ENCODE assay signal across 19 mouse cellular contexts in the genomic region with DNA sequence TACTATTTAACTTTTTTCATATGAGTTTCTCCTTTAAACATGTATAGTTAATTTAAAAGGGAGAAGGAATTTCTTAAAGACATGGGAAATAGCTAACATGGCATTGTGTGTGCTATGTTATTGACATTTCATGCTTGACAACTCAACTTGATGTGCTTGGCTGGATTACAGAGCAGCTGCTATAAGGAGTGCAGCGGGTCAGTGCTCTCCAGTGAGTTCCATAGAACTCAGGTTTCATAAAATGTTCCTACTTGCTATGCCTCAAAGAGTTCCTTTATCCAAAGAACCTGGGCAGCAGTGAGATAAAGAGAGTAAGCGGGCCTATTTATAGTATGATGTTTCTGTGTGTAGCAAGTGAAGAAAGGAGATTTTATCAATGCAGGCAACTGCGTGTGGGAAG. TPM values are rescaled to one million over a fixed set of nuclear protein-coding genes. Genes with fewer than 3 reads are reported as not detected.
DNase-seq lines count a peak whose midpoint lies in the region; ATAC-seq and TF ChIP-seq lines count a peak whose summit lies in the region.
"Had no signal": no experiment of that assay in that cellular context is flagged by ENCODE, and none has a peak within 500 bp of the region (broad histone marks: within the 10 kb centered on the region; RNA-seq: fewer than 3 reads in every experiment).

No protein-coding gene starts in this region.

- no peak overlapping the region for H3K4me2 ChIP-seq in kidney, embryonic 14.5 days (replicated peaks; ENCODE audit: low read depth, low read length)
- H3K4me2 ChIP-seq in kidney, embryonic 16.5 days (replicated peaks; ENCODE audit: low read depth, low read length): no peak overlapping the region
- no peak overlapping the region for H3K4me2 ChIP-seq in midbrain, postnatal 0 days (ENCODE audit: low read depth, low read length, poor library complexity, severe bottlenecking)
- no peak overlapping the region for H3K4me2 ChIP-seq in midbrain, embryonic 11.5 days
- H3K4me2 ChIP-seq: embryonic facial prominence, embryonic 13.5 days; forebrain, embryonic 13.5 days; forebrain, embryonic 15.5 days had no signal

- H3K4me1 ChIP-seq in kidney, embryonic 14.5 days (ENCODE audit: control insufficient read depth, insufficient read depth, low read length): no peaks in the 10 kb centered on the region
- H3K4me1 ChIP-seq in kidney, embryonic 16.5 days (ENCODE audit: insufficient read depth, low read length): peaks cover 13% of the 10 kb centered on the region
- H3K4me1 ChIP-seq in kidney, adult 2 months (ENCODE audit: control insufficient read depth, insufficient read depth, low read length): no peaks in the 10 kb centered on the region
- no peaks in the 10 kb centered on the region for H3K4me1 ChIP-seq in midbrain, postnatal 0 days (ENCODE audit: insufficient read depth, low read length)
- H3K4me1 ChIP-seq in midbrain, embryonic 11.5 days (ENCODE audit: control insufficient read depth, insufficient read depth, low read length): no peaks in the 10 kb centered on the region
- H3K4me1 ChIP-seq: embryonic facial prominence, embryonic 13.5 days; forebrain, embryonic 13.5 days had no signal

- no peak for TF ChIP-seq POLR2A in kidney, adult 2 months (IDR thresholded peaks at IDR 0.05; ENCODE audit: low read depth, low read length)
- no peak for TF ChIP-seq POLR2A in brain, embryonic 14.5 days (IDR thresholded peaks at IDR 0.05; ENCODE audit: borderline replicate concordance, extremely low read depth, insufficient read depth, insufficient read length, poor library complexity, severe bottlenecking)

- no peak overlapping the region for H3K27ac ChIP-seq in kidney, embryonic 14.5 days (ENCODE audit: low read depth, low read length)
- peak overlapping the region; percentile 54; the same call in 1 of the 2 replicates for H3K27ac ChIP-seq in kidney, embryonic 16.5 days (ENCODE audit: low read length)
- H3K27ac ChIP-seq in kidney, adult 2 months (ENCODE audit: insufficient read depth, low read depth, low read length): no peak overlapping the region
- no peak overlapping the region for H3K27ac ChIP-seq in midbrain, postnatal 0 days (ENCODE audit: low read depth, low read length)
- no peak overlapping the region for H3K27ac ChIP-seq in midbrain, embryonic 11.5 days (ENCODE audit: low read depth, low read length)
- H3K27ac ChIP-seq: embryonic facial prominence, embryonic 13.5 days; forebrain, embryonic 13.5 days; forebrain, embryonic 15.5 days had no signal

- H3K9ac ChIP-seq in kidney, embryonic 14.5 days (ENCODE audit: low read depth, low read length): no peak overlapping the region
- H3K9ac ChIP-seq in kidney, embryonic 16.5 days (replicated peaks; ENCODE audit: low read length): no peak overlapping the region
- no peak overlapping the region for H3K9ac ChIP-seq in midbrain, postnatal 0 days (replicated peaks; ENCODE audit: low read length, poor library complexity, severe bottlenecking)
- H3K9ac ChIP-seq in midbrain, embryonic 11.5 days (ENCODE audit: low read length): no peak overlapping the region
- H3K9ac ChIP-seq: embryonic facial prominence, embryonic 13.5 days; forebrain, embryonic 13.5 days; forebrain, embryonic 15.5 days; forebrain, postnatal 0 days had no signal

- H3K27me3 ChIP-seq in kidney, embryonic 14.5 days (ENCODE audit: control insufficient read depth, insufficient read depth, low read length): no peaks in the 10 kb centered on the region
- no peaks in the 10 kb centered on the region for H3K27me3 ChIP-seq in kidney, embryonic 16.5 days (ENCODE audit: insufficient read depth, low read length)
- no peaks in the 10 kb centered on the region for H3K27me3 ChIP-seq in kidney, adult 2 months (replicated peaks; ENCODE audit: control insufficient read depth, insufficient read depth, low read length)
- no peaks in the 10 kb centered on the region for H3K27me3 ChIP-seq in midbrain, postnatal 0 days (ENCODE audit: insufficient read depth, low read length)
- H3K27me3 ChIP-seq in midbrain, embryonic 11.5 days (ENCODE audit: control insufficient read depth, insufficient read depth, low read length): no peaks in the 10 kb centered on the region
- H3K27me3 ChIP-seq: embryonic facial prominence, embryonic 13.5 days; forebrain, embryonic 13.5 days; forebrain, embryonic 15.5 days had no signal

- H3K4me3 ChIP-seq in kidney, embryonic 14.5 days (ENCODE audit: low read length): no peak overlapping the region
- no peak overlapping the region for H3K4me3 ChIP-seq in kidney, embryonic 16.5 days (ENCODE audit: low read length)
- no peak overlapping the region for H3K4me3 ChIP-seq in kidney, adult 2 months (ENCODE audit: insufficient read depth, low read depth, low read length)
- H3K4me3 ChIP-seq in midbrain, postnatal 0 days (ENCODE audit: low read depth, low read length): no peak overlapping the region
- H3K4me3 ChIP-seq in midbrain, embryonic 11.5 days (ENCODE audit: low read depth, low read length): no peak overlapping the region
- H3K4me3 ChIP-seq: embryonic facial prominence, embryonic 13.5 days; forebrain, embryonic 13.5 days; forebrain, embryonic 15.5 days had no signal

- no peak for DNase-seq in kidney, adult 11 months
- DNase-seq in kidney, adult 2 months: no peak
- DNase-seq in midbrain, postnatal 0 days (ENCODE audit: low spot score): peak; percentile 6
- DNase-seq in midbrain, embryonic 11.5 days (ENCODE audit: low spot score, missing footprints): no peak
- DNase-seq in brain, embryonic 14.5 days (ENCODE audit: low read depth): peak; percentile 15
- no peak for DNase-seq in adrenal gland, postnatal 14 days
- DNase-seq: adrenal gland, adult 2 months; adrenal gland, postnatal 10 days; adrenal gland, postnatal 36 days; cerebellum, adult 11-12 months; cerebellum, adult 2 months; cerebellum, adult 9-10 months; cerebellum, postnatal 25 days; forebrain, postnatal 0 days had no signal

- TF ChIP-seq CTCF in kidney, adult 2 months (conservative IDR thresholded peaks at IDR 0.05; ENCODE audit: insufficient read depth, insufficient read length, low read depth, low read length): no peak
- TF ChIP-seq CTCF in midbrain, postnatal 0 days (IDR thresholded peaks at IDR 0.05): no peak
- TF ChIP-seq CTCF in brain, embryonic 14.5 days (IDR thresholded peaks at IDR 0.05; ENCODE audit: borderline replicate concordance, extremely low read depth, insufficient read depth, insufficient read length): no peak

- WGBS in kidney, embryonic 14.5 days: 42% methylated on average over 3 of the region's 3 CpGs
- WGBS in kidney, embryonic 16.5 days: 37% methylated on average over 3 of the region's 3 CpGs
- 62% methylated on average over 3 of the region's 3 CpGs for whole genome bisulfite sequencing in kidney, adult 2 months
- WGBS in midbrain, postnatal 0 days: 44% methylated on average over 3 of the region's 3 CpGs
- 60% methylated on average over 3 of the region's 3 CpGs for WGBS in midbrain, embryonic 11.5 days

- H3K36me3 ChIP-seq in kidney, embryonic 14.5 days (ENCODE audit: control insufficient read depth, insufficient read depth, low read length): no peaks in the 10 kb centered on the region
- no peaks in the 10 kb centered on the region for H3K36me3 ChIP-seq in kidney, embryonic 16.5 days (ENCODE audit: insufficient read depth, low read length)
- no peaks in the 10 kb centered on the region for H3K36me3 ChIP-seq in kidney, adult 2 months (ENCODE audit: control insufficient read depth, insufficient read depth, low read length)
- H3K36me3 ChIP-seq in midbrain, postnatal 0 days (ENCODE audit: insufficient read depth, low read length): no peaks in the 10 kb centered on the region
- H3K36me3 ChIP-seq in midbrain, embryonic 11.5 days (ENCODE audit: control insufficient read depth, insufficient read depth, low read length): no peaks in the 10 kb centered on the region
- H3K36me3 ChIP-seq: embryonic facial prominence, embryonic 13.5 days; forebrain, embryonic 15.5 days had no signal

- H3K9me3 ChIP-seq in kidney, embryonic 14.5 days (ENCODE audit: control insufficient read depth, low read length): no peaks in the 10 kb centered on the region
- H3K9me3 ChIP-seq in kidney, embryonic 16.5 days (ENCODE audit: low read length): no peaks in the 10 kb centered on the region
- H3K9me3 ChIP-seq in midbrain, postnatal 0 days (ENCODE audit: low read length): no peaks in the 10 kb centered on the region
- H3K9me3 ChIP-seq in midbrain, embryonic 11.5 days (ENCODE audit: control insufficient read depth, low read length): no peaks in the 10 kb centered on the region
- H3K9me3 ChIP-seq: embryonic facial prominence, embryonic 13.5 days; forebrain, embryonic 13.5 days; forebrain, embryonic 15.5 days had no signal

- peak; percentile 71; the same call in 1 of the 2 replicates for ATAC-seq in kidney, embryonic 14.5 days (ENCODE audit: low FRiP score, low TSS enrichment)
- ATAC-seq in kidney, embryonic 16.5 days (ENCODE audit: low FRiP score, low TSS enrichment): peak; percentile 67; the same call in 1 of the 2 replicates
- no peak for ATAC-seq in midbrain, postnatal 0 days (ENCODE audit: low FRiP score)
- ATAC-seq in midbrain, embryonic 11.5 days (ENCODE audit: low FRiP score): no peak
- ATAC-seq: forebrain, embryonic 13.5 days; forebrain, embryonic 15.5 days; forebrain, postnatal 0 days had no signal

RNA-seq across cellular contexts. Expression of gene Vwa8, which starts 50.4 kb away (rescaled TPM):
- 9.3 and 15.5 TPM in 2 replicates for polyA plus RNA-seq in kidney, embryonic 14.5 days (2014; fragmentation: Nextera tagmentation; extraction: Ambion mirVana)
- 16.0 and 18.6 TPM in 2 replicates for polyA plus RNA-seq in kidney, embryonic 16.5 days (2015; fragmentation: Nextera tagmentation; extraction: Ambion mirVana)
- 71.2 and 78.0 TPM in 2 replicates for polyA plus RNA-seq in kidney, adult 2 months (2012; rRNA removed)
- 18.1 and 19.5 TPM in 2 replicates for total RNA-seq in midbrain, postnatal 0 days (2014; rRNA removed)
- 7.1 and 8.1 TPM in 2 replicates for polyA plus RNA-seq in midbrain, postnatal 0 days (2015; fragmentation: Nextera tagmentation; extraction: Ambion mirVana)
- 7.0 and 7.7 TPM in 2 replicates for polyA plus RNA-seq in midbrain, embryonic 11.5 days (2014; fragmentation: Nextera tagmentation; extraction: Ambion mirVana)
- polyA plus RNA-seq in brain, embryonic 14.5 days (2012; rRNA removed): 6.5 and 8.8 TPM in 2 replicates
- 154 and 175 TPM in 2 replicates for total RNA-seq in adrenal gland, postnatal 14 days (2021)

Comparison
In these comparisons a context has a peak if more than half of its experiments do, and no peak if none do; other contexts are left out.
1. DNase-seq: peak in midbrain, postnatal 0 days (single experiment) and brain, embryonic 14.5 days (single experiment); none in kidney, adult 11 months (single experiment), kidney, adult 2 months (single experiment), midbrain, embryonic 11.5 days (single experiment) and adrenal gland, postnatal 14 days (single experiment).
2. ATAC-seq: peak in kidney, embryonic 14.5 days (single experiment) and kidney, embryonic 16.5 days (single experiment); none in midbrain, postnatal 0 days (single experiment) and midbrain, embryonic 11.5 days (single experiment).